In the genomic region with DNA sequence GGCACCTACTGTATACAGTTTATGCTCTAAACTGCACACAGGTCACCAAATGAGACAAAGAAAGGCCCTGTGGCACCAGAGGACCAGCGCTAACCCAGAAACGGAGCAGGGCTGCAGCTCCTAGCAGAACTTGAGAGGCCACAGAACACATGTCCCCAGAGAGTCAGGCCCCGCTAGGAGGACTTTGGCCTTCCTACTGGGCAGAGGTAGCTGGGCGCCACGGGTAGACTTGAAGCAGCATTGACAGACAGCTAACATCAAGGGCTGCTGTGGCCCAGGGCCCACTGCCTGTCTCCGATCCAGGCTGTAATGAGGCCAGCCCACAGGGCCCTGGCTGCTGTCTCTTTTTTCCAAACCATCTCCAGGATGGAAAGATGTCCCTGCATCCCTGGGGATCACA, we compare ENCODE assay signal across 21 mouse cellular contexts. TPM values are rescaled to one million over a fixed set of nuclear protein-coding genes. Genes with fewer than 3 reads are reported as not detected.
DNase-seq lines count a peak whose midpoint lies in the region; ATAC-seq and TF ChIP-seq lines count a peak whose summit lies in the region.
"Had no signal": no experiment of that assay in that cellular context is flagged by ENCODE, and none has a peak within 500 bp of the region (broad histone marks: within the 10 kb centered on the region; RNA-seq: fewer than 3 reads in every experiment).

No protein-coding gene starts in this region.

- no peak overlapping the region for H3K4me3 ChIP-seq in heart, embryonic 12.5 days
- no peak overlapping the region for H3K4me3 ChIP-seq in embryonic facial prominence, embryonic 10.5 days
- H3K4me3 ChIP-seq in kidney, adult 2 months (ENCODE audit: insufficient read depth, low read depth, low read length): no peak overlapping the region
- H3K4me3 ChIP-seq: hindbrain, embryonic 13.5 days; limb, embryonic 12.5 days; liver, embryonic 13.5 days; midbrain, embryonic 15.5 days; neural tube, embryonic 12.5 days had no signal

- H3K27me3 ChIP-seq in heart, embryonic 12.5 days (replicated peaks): no peaks in the 10 kb centered on the region; the same call in 1 of the 2 replicates
- H3K27me3 ChIP-seq in embryonic facial prominence, embryonic 10.5 days (replicated peaks; ENCODE audit: low read depth, poor library complexity, severe bottlenecking): no peaks in the 10 kb centered on the region
- no peaks in the 10 kb centered on the region for H3K27me3 ChIP-seq in kidney, adult 2 months (replicated peaks; ENCODE audit: control insufficient read depth, insufficient read depth, low read length)
- H3K27me3 ChIP-seq: hindbrain, embryonic 13.5 days; limb, embryonic 12.5 days; liver, embryonic 13.5 days; midbrain, embryonic 15.5 days; neural tube, embryonic 12.5 days had no signal

- H3K36me3 ChIP-seq in heart, embryonic 12.5 days: no peaks in the 10 kb centered on the region
- no peaks in the 10 kb centered on the region for H3K36me3 ChIP-seq in embryonic facial prominence, embryonic 10.5 days (replicated peaks)
- H3K36me3 ChIP-seq in kidney, adult 2 months (ENCODE audit: control insufficient read depth, insufficient read depth, low read length): no peaks in the 10 kb centered on the region
- H3K36me3 ChIP-seq: hindbrain, embryonic 13.5 days; limb, embryonic 12.5 days; liver, embryonic 13.5 days; midbrain, embryonic 15.5 days; neural tube, embryonic 12.5 days had no signal

- ATAC-seq in heart, embryonic 12.5 days (ENCODE audit: insufficient number of reproducible peaks, low FRiP score): no peak
- ATAC-seq in megakaryocyte, adult 5-6 weeks (ENCODE audit: poor library complexity, severe bottlenecking): no peak
- ATAC-seq: CD4-positive, CD25-positive, alpha-beta regulatory T cell, adult 4 months; inflammation-experienced regulatory T-cells, adult 6 months; midbrain, embryonic 15.5 days had no signal

- H3K9me3 ChIP-seq in heart, embryonic 12.5 days (replicated peaks): no peaks in the 10 kb centered on the region
- no peaks in the 10 kb centered on the region for H3K9me3 ChIP-seq in embryonic facial prominence, embryonic 10.5 days
- H3K9me3 ChIP-seq: hindbrain, embryonic 13.5 days; limb, embryonic 12.5 days; liver, embryonic 13.5 days; midbrain, embryonic 15.5 days; neural tube, embryonic 12.5 days had no signal

- intact Hi-C loops in heart, postnatal 25 days (cut with DNase I): no loop called here

- no peak for TF ChIP-seq CTCF in kidney, adult 2 months (conservative IDR thresholded peaks at IDR 0.05; ENCODE audit: insufficient read depth, insufficient read length, low read depth, low read length)

- 81% methylated on average over 6 of the region's 6 CpGs for WGBS in heart, embryonic 12.5 days
- WGBS in embryonic facial prominence, embryonic 10.5 days: 85% methylated on average over 6 of the region's 6 CpGs
- WGBS in kidney, adult 2 months: 61% methylated on average over 6 of the region's 6 CpGs

- DNase-seq in heart, postnatal 25 days (ENCODE audit: low spot score): no peak
- no peak for DNase-seq in embryonic facial prominence, embryonic 10.5 days (ENCODE audit: low spot score)
- peak; percentile 78 for DNase-seq in kidney, adult 2 months
- peak; percentile 57 for DNase-seq in kidney, postnatal 14 days
- no peak for DNase-seq in spleen, postnatal 10 days (ENCODE audit: low spot score in 2 of 2)
- DNase-seq in right cerebral cortex, postnatal 10 days (ENCODE audit: low spot score in 2 of 2): no peak
- DNase-seq: adrenal gland, postnatal 25 days; cerebellum, adult 11 months; cerebellum, adult 9-11 months; liver, embryonic 13.5 days; lung, embryonic 14.5 days; lung, postnatal 36 days; right cerebral cortex, adult 18-20 months had no signal

- no peak overlapping the region for H3K27ac ChIP-seq in heart, embryonic 12.5 days (ENCODE audit: poor library complexity, severe bottlenecking)
- peak overlapping the region; percentile 16; the same call in 1 of the 2 replicates for H3K27ac ChIP-seq in embryonic facial prominence, embryonic 10.5 days (replicated peaks)
- H3K27ac ChIP-seq in kidney, adult 2 months (ENCODE audit: insufficient read depth, low read depth, low read length): no peak overlapping the region
- H3K27ac ChIP-seq: hindbrain, embryonic 13.5 days; limb, embryonic 12.5 days; liver, embryonic 13.5 days; midbrain, embryonic 15.5 days; neural tube, embryonic 12.5 days had no signal

- peak overlapping the region; percentile 39; the same call in 1 of the 2 replicates for H3K9ac ChIP-seq in heart, embryonic 12.5 days
- H3K9ac ChIP-seq: hindbrain, embryonic 13.5 days; limb, embryonic 12.5 days; liver, embryonic 13.5 days; lung, embryonic 14.5 days; midbrain, embryonic 15.5 days; neural tube, embryonic 12.5 days had no signal

- no peak overlapping the region for H3K4me2 ChIP-seq in heart, embryonic 12.5 days
- H3K4me2 ChIP-seq: hindbrain, embryonic 13.5 days; limb, embryonic 12.5 days; liver, embryonic 13.5 days; lung, embryonic 14.5 days; midbrain, embryonic 15.5 days; neural tube, embryonic 12.5 days had no signal

- TF ChIP-seq POLR2A in kidney, adult 2 months (IDR thresholded peaks at IDR 0.05; ENCODE audit: low read depth, low read length): no peak

- peaks cover 41% of the 10 kb centered on the region for H3K4me1 ChIP-seq in heart, embryonic 12.5 days (replicated peaks)
- H3K4me1 ChIP-seq in embryonic facial prominence, embryonic 10.5 days: peaks cover 75% of the 10 kb centered on the region
- H3K4me1 ChIP-seq in kidney, adult 2 months (ENCODE audit: control insufficient read depth, insufficient read depth, low read length): peaks cover 7% of the 10 kb centered on the region; the same call in 1 of the 2 replicates

RNA-seq across cellular contexts. Expression of a gene that starts 3.9 kb away (rescaled TPM):
- polyA plus RNA-seq in heart, embryonic 12.5 days (2016; fragmentation: Nextera tagmentation; extraction: Ambion mirVana): 1.3 and 1.5 TPM in 2 replicates
- total RNA-seq in heart, postnatal 25 days (2021): under 1 TPM; 0.49 to 0.75 TPM
- polyA plus RNA-seq in embryonic facial prominence, embryonic 10.5 days (2016; fragmentation: Nextera tagmentation; extraction: Ambion mirVana): 0.47 and 0.95 TPM in 2 replicates
- 12.3 and 13.0 TPM in 2 replicates for polyA plus RNA-seq in kidney, adult 2 months (2012; rRNA removed)
- total RNA-seq in megakaryocyte, adult 5-6 weeks (2015): 0.20 TPM in 1 of 2 replicates, not detected in the other
- not detected in 2 replicates for total RNA-seq in megakaryocyte, adult 5-6 weeks (2017)

Comparison
In these comparisons a context has a peak if more than half of its experiments do, and no peak if none do; other contexts are left out.
1. DNase-seq: peak in kidney, adult 2 months (single experiment) and kidney, postnatal 14 days (single experiment); none in heart, postnatal 25 days (single experiment), embryonic facial prominence, embryonic 10.5 days (single experiment), spleen, postnatal 10 days (0 of 2) and right cerebral cortex, postnatal 10 days (0 of 2).